Mouse (Mus musculus): ENCODE measurements around the gene Casp7. TPM values are rescaled to one million over a fixed set of nuclear protein-coding genes. Genes with fewer than 3 reads are reported as not detected.
A peak's percentile ranks its signal among the peaks of the same experiment; 100 is the strongest.

Gene Casp7
- total RNA-seq, 2 experiments from 2014 or later, result 30.9 to 31.0 TPM

DNA sequence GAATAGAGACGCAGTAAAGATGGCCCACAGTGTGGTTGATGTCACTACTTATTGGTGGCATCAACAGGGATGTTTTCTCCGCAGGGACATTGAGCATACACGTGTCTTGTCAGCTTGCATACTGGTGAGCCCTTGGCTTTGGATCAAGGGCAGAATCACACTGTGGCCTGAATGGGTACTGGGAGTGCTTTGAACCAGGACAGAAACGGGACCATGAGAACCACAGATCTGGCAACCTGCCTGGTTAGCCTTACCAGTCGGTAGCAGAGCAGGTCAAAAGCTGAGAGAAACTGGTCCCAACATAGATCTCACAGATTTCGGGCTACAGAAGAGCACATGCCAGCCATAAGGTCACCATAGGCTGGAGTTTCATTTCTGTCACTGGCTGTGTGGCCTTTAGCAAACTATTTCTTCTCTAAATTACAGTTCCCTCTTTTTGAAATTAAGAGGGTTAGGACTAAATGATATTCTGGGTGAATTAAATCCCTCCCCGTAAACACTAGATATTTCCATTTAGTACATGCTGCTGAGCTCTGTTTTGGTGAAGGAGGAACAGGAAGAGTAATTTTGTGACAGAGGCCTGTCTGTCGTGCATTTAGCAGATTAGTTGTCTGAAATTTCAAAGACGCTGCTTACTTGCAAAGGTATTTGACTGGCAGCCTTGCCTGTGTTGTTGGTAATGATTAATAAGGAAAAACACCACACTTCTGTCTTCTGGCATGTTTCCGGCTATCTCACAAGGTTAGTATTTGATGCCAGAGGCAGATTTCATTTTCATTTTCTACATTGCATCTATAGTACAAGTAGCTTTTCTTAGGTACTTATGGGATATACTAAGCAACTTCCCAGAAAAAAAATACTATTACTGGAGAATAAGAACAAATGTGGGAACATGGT, 62.5 kb downstream of the Casp7 start:
- no peak for ATAC-seq (replicated peaks; ENCODE audit: low FRiP score, low TSS enrichment, poor library complexity, severe bottlenecking)

DNA sequence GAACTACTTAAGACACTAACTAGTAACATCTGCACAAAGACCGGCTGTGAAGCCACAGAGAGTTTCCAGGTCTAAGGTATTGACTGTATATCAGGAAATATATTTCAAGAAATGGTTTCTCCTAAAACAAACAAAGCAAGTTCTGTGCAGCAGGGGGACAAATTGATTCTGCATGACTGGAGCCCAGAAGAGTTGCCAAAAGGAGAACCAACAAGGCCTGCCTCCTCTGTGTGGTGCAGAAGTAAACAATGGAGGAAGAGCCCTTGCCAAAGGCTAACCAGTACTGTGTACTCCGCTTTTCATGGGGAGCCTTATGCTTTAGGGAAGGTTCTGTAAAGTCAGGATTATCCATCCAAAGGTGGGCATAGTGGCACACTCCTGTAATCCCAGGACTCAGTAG, 63.3 kb downstream of the Casp7 start:
- ATAC-seq (replicated peaks; ENCODE audit: low FRiP score, low TSS enrichment, poor library complexity, severe bottlenecking), result no peak

DNA sequence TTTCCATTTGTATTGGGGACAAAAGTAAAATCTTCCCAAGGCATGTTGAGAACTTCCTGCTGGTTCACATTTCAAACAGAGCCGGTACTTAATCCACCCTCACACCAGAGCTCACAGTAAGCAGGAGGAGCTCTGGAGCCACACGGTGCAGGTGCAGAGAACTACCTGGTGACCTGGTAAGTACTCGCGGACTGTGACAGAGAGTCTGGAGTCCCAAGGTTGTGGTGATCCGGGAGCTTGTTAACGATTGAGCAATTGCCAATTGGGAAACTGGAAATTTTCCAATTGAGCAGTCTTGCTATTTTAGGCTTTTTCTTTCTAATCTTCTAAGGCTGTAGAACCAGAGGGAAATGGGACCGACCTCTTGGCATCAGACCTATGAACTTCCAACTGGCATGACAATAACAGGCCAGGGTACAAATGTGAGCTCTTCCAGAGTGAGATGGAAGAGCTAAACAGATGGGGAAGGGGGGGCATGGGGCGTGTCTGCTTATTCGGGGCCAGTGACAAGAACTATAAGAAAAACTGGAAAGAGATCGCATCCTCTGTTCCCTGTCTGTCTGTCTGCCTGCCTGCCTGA, 64.7 kb downstream of the Casp7 start, which contains the start of gene Plekhs1:
Plekhs1 (plus strand) TSS at position 119 of the 580 bp plus-strand sequence.
- ATAC-seq (replicated peaks; ENCODE audit: low FRiP score, low TSS enrichment, poor library complexity, severe bottlenecking), result no peak

DNA sequence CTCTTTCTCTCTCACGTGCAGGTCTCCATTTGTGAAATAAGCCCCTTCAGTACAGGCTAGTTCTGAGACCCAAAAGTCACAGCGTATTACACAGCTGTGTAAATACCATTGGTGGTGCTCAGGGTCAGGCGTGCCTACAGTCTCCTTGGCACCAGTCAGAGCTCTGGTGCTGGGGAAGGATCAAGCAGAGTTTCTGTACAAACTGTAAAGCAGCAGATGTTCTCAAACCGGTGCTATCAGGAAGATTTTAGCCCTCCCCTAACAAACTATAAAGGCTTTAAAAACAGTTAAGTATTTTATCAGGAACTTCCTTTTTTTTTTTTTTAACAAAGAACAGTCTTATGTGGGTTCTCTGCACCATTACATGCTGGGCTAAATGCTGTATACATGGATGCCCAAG, 65.9 kb downstream of the Casp7 start:
- no peak for ATAC-seq (replicated peaks; ENCODE audit: low FRiP score, low TSS enrichment, poor library complexity, severe bottlenecking)

DNA sequence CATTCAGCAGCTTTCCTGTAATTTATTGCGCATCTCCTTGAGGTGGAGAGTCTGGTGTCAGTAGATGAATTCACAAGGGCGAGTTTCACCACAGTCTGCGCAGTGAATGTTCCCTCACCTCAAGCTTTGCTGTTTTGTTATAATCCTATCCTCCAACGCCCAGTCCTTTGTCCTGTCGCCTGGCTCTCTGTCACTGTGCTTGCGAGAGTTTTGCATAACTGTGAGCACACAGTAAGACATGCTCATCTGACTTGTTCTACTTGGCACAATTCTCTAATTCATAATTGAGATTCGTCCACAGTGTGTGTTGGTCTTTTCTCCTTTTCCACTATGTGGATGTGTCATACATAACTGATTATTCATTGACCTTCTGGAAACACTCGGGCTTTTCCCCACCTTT, 69.6 kb downstream of the Casp7 start:
- no peak for ATAC-seq (replicated peaks; ENCODE audit: low FRiP score, low TSS enrichment, poor library complexity, severe bottlenecking)

DNA sequence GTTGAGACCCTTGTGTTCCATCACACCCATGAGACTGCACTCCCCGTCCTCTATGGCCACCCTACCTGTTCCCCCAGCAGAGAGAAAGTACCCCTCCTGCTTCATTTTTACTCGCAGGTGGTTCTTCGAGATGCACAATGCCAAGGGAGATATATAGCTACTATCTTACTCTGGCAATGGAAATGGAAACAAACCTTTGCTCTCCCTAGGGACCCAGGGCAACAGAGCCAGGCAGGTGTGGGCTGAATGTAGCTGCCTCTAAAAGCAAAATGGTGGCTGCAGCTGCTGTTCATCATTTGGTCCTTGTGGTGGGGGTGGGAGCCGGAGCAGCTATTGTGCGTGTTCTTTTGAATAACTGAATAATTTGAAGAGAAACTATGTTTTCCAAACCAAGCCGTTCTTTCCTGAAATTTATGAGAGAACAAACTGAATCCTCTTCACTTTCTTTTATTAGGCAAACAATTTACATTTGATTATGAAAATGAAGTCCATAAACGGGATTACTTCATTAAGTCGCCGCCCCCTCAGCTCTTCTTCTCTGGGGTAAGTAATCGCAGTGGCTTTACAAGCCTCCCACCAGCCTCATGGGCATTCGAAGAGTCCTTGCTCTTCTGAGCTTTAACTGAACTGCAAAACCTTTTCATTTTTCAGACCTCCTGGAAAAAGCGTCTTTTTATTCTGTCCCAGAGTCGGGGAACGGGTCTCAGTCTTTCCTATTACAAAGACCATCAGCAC, 73.5 kb downstream of the Casp7 start:
- no peak for ATAC-seq (replicated peaks; ENCODE audit: low FRiP score, low TSS enrichment, poor library complexity, severe bottlenecking)

DNA sequence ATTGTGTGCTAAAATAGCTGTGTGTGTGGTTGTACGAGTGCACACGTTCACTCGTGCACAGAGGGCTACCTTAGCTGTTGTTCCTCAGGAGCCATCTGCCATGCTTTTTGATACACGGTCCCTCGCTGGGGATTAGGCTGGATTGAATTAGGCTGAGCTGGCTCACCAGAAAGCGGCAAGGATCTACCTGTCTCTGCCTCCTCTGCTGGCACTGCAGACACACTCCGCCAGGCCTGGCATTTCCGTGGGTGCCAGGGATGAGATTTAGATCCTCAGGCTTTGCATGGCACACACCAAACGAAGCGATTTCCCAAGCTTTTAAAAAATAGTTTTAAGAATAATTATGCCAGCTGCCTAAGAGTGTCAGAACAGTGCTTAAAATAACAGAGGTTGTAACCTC, 75.0 kb downstream of the Casp7 start:
- ATAC-seq (replicated peaks; ENCODE audit: low FRiP score, low TSS enrichment, poor library complexity, severe bottlenecking), result no peak

DNA sequence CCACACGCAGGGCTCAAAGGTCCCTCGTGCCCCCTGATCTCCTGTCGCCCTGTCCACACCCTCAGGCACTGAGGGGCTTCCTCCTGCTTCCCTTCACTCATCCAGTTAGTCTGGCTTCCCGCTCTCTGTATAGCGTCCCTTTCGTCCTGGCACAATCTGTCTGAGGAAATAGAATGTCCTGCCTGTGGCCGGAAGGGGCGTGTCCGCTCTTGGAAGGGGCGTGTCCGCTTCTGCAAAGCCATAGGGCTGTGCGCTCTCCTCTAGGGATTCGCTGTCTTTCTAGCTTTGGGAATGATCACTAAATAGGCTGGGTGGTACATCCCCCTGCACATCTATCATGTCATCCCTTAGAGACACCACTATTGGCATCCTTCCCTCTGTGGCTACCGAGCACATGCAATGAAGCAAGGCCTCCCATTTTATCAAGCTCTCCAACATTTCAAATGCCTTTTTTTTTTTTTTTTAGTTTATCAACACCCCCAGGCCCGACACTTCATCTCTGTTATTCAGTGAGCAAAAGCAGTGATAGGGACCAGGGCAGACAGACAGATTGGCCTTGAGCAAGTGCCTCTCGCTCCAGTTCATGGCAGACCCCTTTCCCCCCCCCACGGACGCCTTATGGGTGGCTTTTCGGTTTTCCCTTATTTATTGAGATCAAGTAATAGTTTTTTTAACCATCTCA, 78.1 kb downstream of the Casp7 start:
- ATAC-seq (replicated peaks; ENCODE audit: low FRiP score, low TSS enrichment, poor library complexity, severe bottlenecking), result peak; percentile 76

DNA sequence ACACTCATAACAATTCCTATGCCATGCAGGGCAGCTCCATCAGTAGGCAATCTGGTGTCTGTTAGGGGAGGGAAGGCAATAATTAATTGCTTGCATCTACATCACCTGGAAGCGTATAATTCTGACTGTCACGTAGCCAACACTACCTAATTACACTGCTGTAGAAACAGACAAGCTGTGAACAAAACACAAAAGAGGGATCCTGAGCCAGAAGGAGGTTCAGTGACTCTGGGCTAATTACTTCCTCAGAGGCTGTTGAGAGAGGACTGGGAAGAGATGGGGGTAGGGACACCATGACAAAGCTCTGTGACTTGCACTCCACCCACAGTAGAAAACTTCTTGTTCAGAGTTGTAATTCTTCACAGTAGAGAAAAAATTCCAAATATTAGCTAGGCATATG, 79.6 kb downstream of the Casp7 start:
- ATAC-seq (replicated peaks; ENCODE audit: low FRiP score, low TSS enrichment, poor library complexity, severe bottlenecking), result no peak

DNA sequence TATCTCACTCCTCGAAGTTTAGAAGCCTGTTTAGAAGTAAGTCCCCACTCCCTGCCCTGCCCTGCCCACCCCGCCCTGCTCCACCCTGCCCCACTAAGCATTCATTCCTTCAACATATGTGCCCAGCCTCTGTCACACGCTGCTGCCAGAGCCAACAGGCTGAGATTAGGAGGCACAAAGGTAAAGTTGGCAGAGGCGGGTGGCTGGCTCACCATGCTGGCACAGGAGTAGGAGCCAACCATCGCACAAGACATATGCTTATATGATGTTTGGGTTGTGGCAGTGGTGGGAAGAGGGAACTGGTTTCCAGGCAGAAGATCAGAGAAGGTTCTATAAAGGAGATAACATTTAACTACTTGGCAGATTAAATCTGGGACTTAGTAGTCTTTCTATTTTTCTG, 80.3 kb downstream of the Casp7 start:
- no peak for ATAC-seq (replicated peaks; ENCODE audit: low FRiP score, low TSS enrichment, poor library complexity, severe bottlenecking)

DNA sequence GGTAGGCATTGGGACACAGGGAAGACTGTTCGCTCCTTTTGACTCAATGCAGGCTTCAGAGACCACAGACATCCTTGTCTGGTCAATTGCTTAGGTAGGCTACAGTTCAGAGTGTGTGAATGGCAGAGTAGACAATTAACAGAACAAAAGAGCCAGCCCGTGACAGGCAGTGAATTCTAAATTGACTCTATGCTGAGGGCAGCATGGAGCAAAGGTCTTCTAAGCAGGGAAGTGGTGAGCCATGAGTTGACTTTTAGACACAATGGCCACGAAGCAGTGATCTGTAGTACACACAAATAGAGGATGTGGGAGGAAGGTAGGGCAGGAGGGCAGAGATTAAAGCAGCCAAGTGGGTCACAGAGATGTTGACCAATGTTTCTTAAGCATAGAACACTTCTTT, 80.9 kb downstream of the Casp7 start:
- no peak for ATAC-seq (replicated peaks; ENCODE audit: low FRiP score, low TSS enrichment, poor library complexity, severe bottlenecking)

DNA sequence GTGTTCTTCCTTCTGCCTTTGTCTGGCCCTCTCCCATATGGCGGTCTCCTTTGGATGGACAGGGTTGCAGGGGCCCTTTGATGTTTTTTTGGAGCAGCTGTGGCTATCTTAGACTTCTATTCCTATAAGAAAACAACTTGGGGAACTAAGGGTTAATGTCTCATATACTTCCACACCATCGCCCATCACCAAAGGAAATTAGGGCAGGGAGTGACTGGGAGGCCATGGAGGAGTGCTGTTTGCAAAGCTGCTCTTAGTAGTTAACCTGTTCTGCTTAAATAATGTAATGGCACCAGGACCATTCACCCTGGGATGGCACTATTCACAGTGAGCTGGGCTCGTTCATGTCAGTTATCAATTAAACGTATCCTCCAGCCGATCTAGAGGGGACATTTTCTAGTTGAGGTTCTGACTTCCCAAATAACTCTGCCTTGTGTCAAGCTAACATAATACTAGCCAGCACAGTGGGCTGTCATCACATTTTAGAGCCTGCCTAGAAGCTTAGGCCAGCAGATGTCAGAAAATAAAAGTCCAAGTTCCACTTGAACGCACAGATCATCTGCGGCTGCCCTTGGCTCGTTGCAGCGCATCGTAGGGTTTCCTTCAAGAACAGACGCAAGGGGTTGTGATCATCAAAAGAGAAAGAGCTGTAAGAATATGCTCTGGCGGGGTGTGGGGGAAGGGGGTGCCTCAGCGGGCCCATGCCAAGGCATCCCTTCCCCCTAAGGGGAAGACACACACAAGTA, 87.9 kb downstream of the Casp7 start:
- no peak for ATAC-seq (replicated peaks; ENCODE audit: low FRiP score, low TSS enrichment, poor library complexity, severe bottlenecking)

DNA sequence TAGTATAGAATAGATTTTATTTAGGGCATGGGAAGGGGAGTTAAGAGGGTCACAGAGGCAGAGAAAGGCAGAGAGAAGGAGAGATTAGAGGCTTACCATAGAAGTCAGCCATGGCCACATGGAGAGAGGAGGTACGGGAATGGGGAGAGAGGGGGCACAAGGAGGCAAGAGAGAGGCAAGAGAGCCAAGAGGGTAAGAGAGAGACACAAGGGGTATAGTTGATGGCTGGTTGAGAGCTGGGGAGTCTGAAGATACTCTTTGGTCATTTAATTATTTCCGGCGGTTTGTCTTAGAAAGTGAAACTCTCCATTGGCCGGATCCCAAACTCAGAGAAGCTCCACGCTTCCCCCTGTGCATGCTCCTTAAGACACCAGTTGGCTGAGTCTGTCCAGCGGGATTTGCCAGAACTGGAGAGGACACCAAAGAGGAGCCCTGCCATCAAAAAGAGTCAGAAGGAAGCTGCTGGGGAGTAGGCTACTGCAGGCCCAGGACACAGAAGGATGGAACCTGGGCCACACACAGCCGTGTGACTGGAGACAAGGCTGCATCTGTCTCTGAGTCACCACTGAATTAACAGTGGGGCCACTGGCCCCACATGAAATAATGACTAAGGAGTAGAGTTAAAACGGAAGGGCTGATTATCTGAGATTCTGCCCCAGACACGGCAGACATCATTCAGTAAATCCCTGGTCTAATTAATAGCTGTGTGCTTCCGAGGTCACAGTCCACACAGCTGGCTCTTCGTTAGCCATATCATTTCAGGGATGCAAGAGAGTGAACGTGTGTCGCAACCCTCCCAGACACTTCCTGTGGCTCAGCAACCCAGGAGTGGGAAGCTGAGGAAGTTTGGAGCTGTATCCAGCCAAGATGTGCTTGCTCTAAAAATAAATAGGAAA, 88.7 kb downstream of the Casp7 start:
- ATAC-seq (replicated peaks; ENCODE audit: low FRiP score, low TSS enrichment, poor library complexity, severe bottlenecking), result no peak

DNA sequence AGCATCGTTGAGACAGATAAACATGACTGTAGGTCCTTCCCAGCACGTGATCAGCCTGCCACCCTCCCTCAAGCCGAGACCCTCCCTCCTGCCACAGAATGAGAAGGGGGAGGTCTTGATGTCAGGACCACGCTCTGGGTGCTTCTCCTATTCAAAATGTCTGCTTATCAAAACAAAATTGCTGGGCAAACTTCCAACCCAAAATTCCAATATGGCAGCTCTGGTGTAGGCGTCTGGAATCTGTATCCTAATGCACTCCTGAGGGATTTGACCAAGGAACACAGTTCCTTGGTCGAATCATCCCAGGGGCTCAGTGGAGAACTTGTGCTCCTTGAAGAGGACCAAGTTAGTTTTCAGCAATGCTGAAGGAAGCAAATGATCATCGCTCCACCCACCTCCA, 90.0 kb downstream of the Casp7 start:
- no peak for ATAC-seq (replicated peaks; ENCODE audit: low FRiP score, low TSS enrichment, poor library complexity, severe bottlenecking)

DNA sequence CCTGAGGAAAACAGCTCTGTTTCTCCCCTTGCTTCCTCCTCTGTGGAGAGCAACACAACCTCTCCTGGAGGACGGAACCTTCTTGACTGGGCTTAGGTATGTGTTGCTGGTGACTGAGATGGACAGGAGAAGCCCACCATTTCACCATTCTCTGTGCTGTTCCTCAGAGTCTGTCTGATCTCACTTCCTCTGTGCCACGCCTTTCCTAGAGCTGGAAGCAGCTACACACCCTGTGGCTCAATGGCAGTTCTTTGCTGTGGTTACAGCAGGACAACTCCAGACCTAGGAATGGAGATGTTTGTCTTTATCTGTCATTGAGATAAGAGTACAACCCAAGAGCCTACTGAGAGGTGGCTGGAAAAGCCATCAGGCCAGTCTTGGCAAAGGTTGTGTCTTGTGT, 90.4 kb downstream of the Casp7 start:
- ATAC-seq (replicated peaks; ENCODE audit: low FRiP score, low TSS enrichment, poor library complexity, severe bottlenecking), result no peak

DNA sequence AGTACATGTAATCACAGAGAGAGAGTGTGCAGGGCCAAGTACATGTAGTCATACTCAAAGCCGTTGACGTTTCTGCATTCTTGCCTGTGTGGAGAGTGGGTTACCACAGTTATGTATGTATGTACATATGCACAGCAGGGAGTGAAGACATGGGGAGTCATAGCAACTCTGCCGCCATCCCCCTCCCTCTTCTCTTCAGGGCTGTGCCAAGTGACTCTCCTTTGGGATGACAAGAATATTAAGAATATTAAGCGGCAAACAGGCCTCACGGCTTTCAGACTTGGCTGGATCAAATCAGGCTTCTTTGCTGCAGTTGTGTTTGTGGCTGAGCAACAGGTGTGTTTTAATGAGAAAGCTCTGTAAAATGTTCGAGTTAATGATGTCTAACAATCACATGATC, 92.7 kb downstream of the Casp7 start:
- no peak for ATAC-seq (replicated peaks; ENCODE audit: low FRiP score, low TSS enrichment, poor library complexity, severe bottlenecking)
